Mouse (Mus musculus) lung, adult 2 months (tissue): Measurements from ENCODE around the gene Rnf39. TPM values are rescaled to one million over a fixed set of nuclear protein-coding genes. Genes with fewer than 3 reads are reported as not detected.

Experiments used
- DNase-seq: peaks from one replicate; pipeline ENCODE4 v3.0.0; 2022
- H3K4me1 ChIP-seq: fragments of 200-500 bp; 2 replicates; pipeline ENCODE4 v1.6.1; 2011; ENCODE audit warnings: low read length; ENCODE audit not compliant: control insufficient read depth, insufficient read depth
- H3K4me3 ChIP-seq: fragments of 200-500 bp; replicated peaks from 2 replicates; pipeline ENCODE3; 2011; ENCODE audit warnings: low read depth, mild to moderate bottlenecking, control low read depth, low read length; ENCODE audit errors: extremely low read depth
- CTCF ChIP-seq: fragments of 200-500 bp; IDR thresholded peaks from 2 replicates; pipeline ENCODE4 v1.5.1; 2011; ENCODE audit warnings: mild to moderate bottlenecking, low read length, control low read depth; ENCODE audit not compliant: insufficient read depth
- POLR2A ChIP-seq: fragments of 200-500 bp; IDR thresholded peaks from 2 replicates; pipeline ENCODE4 v1.6.1; 2011; ENCODE audit warnings: low read depth, mild to moderate bottlenecking, control low read depth, low read length, borderline replicate concordance; ENCODE audit errors: extremely low read depth
- WGBS: fragments of 180-500 bp; shearing (Covaris S2); methylation state at CpG from one replicate; pipeline ENCODE4 v1.1.7; 2018; 5-methylcytosine and 5-hydroxymethylcytosine counted together
- polyA plus RNA-seq: library from polyadenylated mRNA; depleted of rRNA; stranded (reverse); fragments of >200 nt; gene quantifications from 2 replicates; pipeline ENCODE4 v1.2.3, GENCODE M21; 2012

Gene Rnf39
- polyA plus RNA-seq, 1 experiment, result 42.1 TPM

GRCm38 (mm10) chr17:36953062-36953461 is 10.3 kb downstream of the Rnf39 start:
- no peak for DNase-seq
- peaks cover 4% of the 10 kb centered on the region for H3K4me1 ChIP-seq
- 70% methylated on average over 1 of the region's 1 CpGs for WGBS
- H3K4me3 ChIP-seq, result no peak overlapping the region
- TF ChIP-seq POLR2A (no peak), CTCF (no peak)

GRCm38 (mm10) chr17:36957999-36958743 is 15.5 kb downstream of the Rnf39 start, which contains the start of the genes Znrd1 and Znrd1as:
Gene Znrd1 (minus strand): TSS chr17:36958559.
Gene Znrd1as (plus strand): TSS chr17:36958592.
- DNase-seq, result peak; percentile 88
- under 1% methylated on average over 46 of the region's 46 CpGs for WGBS
- TF ChIP-seq POLR2A (peak; percentile 77; the same call in 1 of the 2 replicates), CTCF (no peak)
- Histone ChIP-seq H3K4me1 (peaks cover 6% of the 10 kb centered on the region), H3K4me3 (peak within 1 kb of the TSS; percentile 88)

GRCm38 (mm10) chr17:36958884-36959283 is 16.2 kb downstream of the Rnf39 start:
- no peak for DNase-seq
- 11% methylated on average over 12 of the region's 12 CpGs for WGBS
- no peak for TF ChIP-seq POLR2A
- TF ChIP-seq CTCF, result no peak
- peak overlapping the region; percentile 88 for H3K4me3 ChIP-seq
- H3K4me1 ChIP-seq, result peaks cover 6% of the 10 kb centered on the region

- H3K4me3 ChIP-seq, result no peak overlapping the region
- WGBS, result 54% methylated on average over 1 of the region's 1 CpGs
- TF ChIP-seq CTCF (no peak), POLR2A (no peak)
- H3K4me1 ChIP-seq, result peaks cover 6% of the 10 kb centered on the region
- no peak for DNase-seq
These were observed 18.4 kb downstream of the Rnf39 start for GRCm38 (mm10) chr17:36961125-36961524.

GRCm38 (mm10) chr17:36966875-36967274 is 24.2 kb downstream of the Rnf39 start:
- Histone ChIP-seq H3K4me1 (no peaks in the 10 kb centered on the region), H3K4me3 (no peak overlapping the region)
- no peak for TF ChIP-seq POLR2A
- TF ChIP-seq CTCF, result no peak
- no peak for DNase-seq
- 73% methylated on average over 1 of the region's 1 CpGs for WGBS

GRCm38 (mm10) chr17:36970316-36970890 is 27.7 kb downstream of the Rnf39 start:
- no peak overlapping the region for H3K4me3 ChIP-seq
- no peak for DNase-seq
- no peaks in the 10 kb centered on the region for H3K4me1 ChIP-seq
- WGBS, result 66% methylated on average over 14 of the region's 14 CpGs
- no peak for TF ChIP-seq POLR2A
- no peak for TF ChIP-seq CTCF

GRCm38 (mm10) chr17:36971172-36971850 is 28.6 kb downstream of the Rnf39 start:
- Histone ChIP-seq H3K4me1 (no peaks in the 10 kb centered on the region), H3K4me3 (no peak overlapping the region)
- no peak for TF ChIP-seq POLR2A
- TF ChIP-seq CTCF, result no peak
- no peak for DNase-seq
- 71% methylated on average over 6 of the region's 6 CpGs for WGBS

- no peak for TF ChIP-seq POLR2A
- TF ChIP-seq CTCF, result no peak
- WGBS, result 53% methylated on average over 3 of the region's 3 CpGs
- Histone ChIP-seq H3K4me3 (no peak overlapping the region), H3K4me1 (no peaks in the 10 kb centered on the region)
- no peak for DNase-seq
These were observed 30.1 kb downstream of the Rnf39 start for GRCm38 (mm10) chr17:36972791-36973190.

GRCm38 (mm10) chr17:36973271-36973787 is 30.6 kb downstream of the Rnf39 start:
- 65% methylated on average over 8 of the region's 8 CpGs for WGBS
- H3K4me1 ChIP-seq, result no peaks in the 10 kb centered on the region
- no peak for DNase-seq
- no peak overlapping the region for H3K4me3 ChIP-seq
- TF ChIP-seq POLR2A (no peak), CTCF (no peak)
